Mouse (Mus musculus): ENCODE measurements around the gene Slc15a1. TPM values are rescaled to one million over a fixed set of nuclear protein-coding genes. Genes with fewer than 3 reads are reported as not detected.

Slc15a1 gene
- not detected in 2 replicates for polyA plus RNA-seq (2015; fragmentation: Nextera tagmentation; extraction: Ambion mirVana)

DNA sequence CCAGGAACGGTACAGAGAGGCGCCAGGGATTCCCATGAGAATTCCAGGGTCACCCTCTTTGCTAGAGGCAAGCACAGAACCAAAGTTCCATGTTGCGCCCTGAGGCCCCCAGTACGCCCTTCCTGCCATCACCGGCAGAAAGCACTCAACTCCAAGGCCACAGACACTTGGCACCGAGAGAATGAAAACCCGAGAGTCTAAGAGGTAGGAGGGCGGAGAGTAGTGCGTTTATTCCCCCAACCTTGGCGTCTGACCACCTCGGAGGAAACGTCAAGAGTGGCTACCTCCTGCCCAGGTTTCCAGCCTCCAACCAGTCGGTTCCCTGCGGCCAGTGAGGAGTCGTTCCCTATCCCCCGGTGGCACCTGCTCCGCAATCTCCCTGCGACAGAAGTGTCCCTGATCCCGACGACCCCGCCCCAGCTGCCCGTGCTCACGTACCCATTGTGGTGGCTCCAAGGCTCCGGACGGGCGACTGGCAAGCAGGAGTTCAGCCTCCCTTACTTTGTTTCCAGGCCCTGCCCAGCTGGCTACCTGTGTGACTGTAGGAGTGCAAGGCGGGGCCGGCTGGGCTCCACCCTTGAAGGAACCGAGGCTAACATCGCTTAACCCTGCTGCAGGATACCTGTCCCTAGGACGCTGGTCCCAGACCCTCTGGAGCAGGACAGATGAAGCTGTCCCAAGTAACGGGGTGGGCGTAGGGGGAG is at the start of gene Slc15a1:
Gene Slc15a1 (minus strand): TSS at position 472 of the 704 bp plus-strand sequence.
- Histone ChIP-seq H3K4me2 (peak within 1 kb of the TSS; percentile 36), H3K9ac (no peak within 1 kb of the TSS), H3K4me1 (replicated peaks) (peaks cover 6% of the 10 kb centered on the region), H3K4me3 (peak within 1 kb of the TSS; percentile 8), H3K36me3 (no peaks in the 10 kb centered on the region), H3K27ac (no peak within 1 kb of the TSS), H3K9me3 (no peaks in the 10 kb centered on the region), H3K27me3 (peaks cover 39% of the 10 kb centered on the region)
- WGBS, result 11% methylated on average over 33 of the region's 33 CpGs
- no peak for ATAC-seq (ENCODE audit: low FRiP score)

DNA sequence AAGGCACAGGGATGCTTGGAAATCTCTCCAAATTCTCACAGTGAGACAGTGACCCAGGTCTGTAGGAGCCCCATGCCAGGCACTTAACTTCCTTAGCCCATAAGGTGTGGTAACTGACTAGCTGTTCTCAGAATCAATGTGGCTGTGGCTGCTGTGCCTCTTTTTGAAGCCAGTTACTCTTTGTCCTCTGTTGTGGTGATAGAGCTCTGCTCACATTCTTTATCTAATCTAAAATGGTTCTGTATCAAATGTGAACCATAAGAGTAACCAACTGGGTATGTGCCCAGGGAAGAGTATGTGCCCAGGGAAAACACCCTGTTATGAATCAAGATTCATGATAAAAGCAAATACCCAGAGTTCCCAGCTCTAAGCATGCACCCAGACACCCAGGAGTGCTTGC is 48.7 kb upstream of the Slc15a1 start:
- Histone ChIP-seq H3K4me2 (no peak overlapping the region), H3K27ac (no peak overlapping the region), H3K4me3 (no peak overlapping the region), H3K36me3 (peaks cover 8% of the 10 kb centered on the region; the same call in 1 of the 2 replicates), H3K9me3 (no peaks in the 10 kb centered on the region), H3K4me1 (replicated peaks) (peaks cover 7% of the 10 kb centered on the region; the same call in 1 of the 2 replicates), H3K27me3 (no peaks in the 10 kb centered on the region), H3K9ac (no peak overlapping the region)
- ATAC-seq (ENCODE audit: low FRiP score), result no peak

DNA sequence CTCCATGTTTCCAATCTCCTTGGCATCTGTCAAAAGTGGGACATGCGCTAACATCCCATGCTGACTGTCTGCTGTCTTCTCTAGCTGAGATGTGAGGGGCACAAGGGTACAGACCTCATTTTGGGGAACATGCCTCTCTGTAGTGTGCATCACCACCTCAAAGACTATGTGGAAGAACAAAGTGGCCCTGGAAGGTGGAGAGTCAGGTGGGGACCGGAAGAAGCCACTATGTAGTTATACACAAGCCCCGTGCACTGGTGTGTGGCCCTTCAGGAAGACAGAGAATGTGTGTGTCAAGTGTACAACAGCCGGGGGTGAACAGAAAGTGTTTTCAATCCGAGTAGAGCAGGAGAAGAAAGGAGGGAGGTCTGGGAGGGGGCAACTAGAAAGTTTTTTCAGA is 47.5 kb upstream of the Slc15a1 start:
- Histone ChIP-seq H3K4me2 (no peak overlapping the region), H3K27me3 (no peaks in the 10 kb centered on the region), H3K4me3 (no peak overlapping the region), H3K27ac (no peak overlapping the region), H3K36me3 (peaks cover 8% of the 10 kb centered on the region; the same call in 1 of the 2 replicates), H3K9me3 (no peaks in the 10 kb centered on the region), H3K9ac (no peak overlapping the region), H3K4me1 (replicated peaks) (peaks cover 7% of the 10 kb centered on the region; the same call in 1 of the 2 replicates)
- ATAC-seq (ENCODE audit: low FRiP score), result no peak
- WGBS, result 81% methylated on average over 5 of the region's 5 CpGs

DNA sequence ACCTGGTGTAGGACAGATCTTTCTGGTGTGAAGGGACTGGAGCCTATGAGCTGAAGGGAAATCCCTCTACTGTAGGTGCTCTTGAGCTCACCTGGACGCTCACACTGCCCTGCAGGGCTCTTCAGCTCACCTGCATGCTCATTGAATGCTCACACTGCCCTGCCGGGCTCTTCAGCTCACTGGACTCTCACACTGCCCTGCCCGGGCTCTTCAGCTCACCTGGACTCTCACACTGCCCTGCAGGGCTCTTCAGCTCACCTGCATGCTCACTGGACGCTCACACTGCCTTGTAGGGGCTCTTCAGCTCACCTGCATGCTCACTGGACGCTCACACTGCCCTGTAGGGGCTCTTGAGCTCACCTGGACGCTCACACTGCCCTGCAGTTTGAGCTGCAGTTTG is 44.8 kb upstream of the Slc15a1 start:
- no peak overlapping the region for H3K27ac ChIP-seq
- no peaks in the 10 kb centered on the region for H3K9me3 ChIP-seq
- no peaks in the 10 kb centered on the region for H3K4me1 ChIP-seq (replicated peaks)
- no peak overlapping the region for H3K9ac ChIP-seq
- no peak overlapping the region for H3K4me3 ChIP-seq
- no peaks in the 10 kb centered on the region for H3K27me3 ChIP-seq
- WGBS, result 79% methylated on average over 6 of the region's 6 CpGs
- H3K4me2 ChIP-seq, result no peak overlapping the region
- H3K36me3 ChIP-seq, result peaks cover 13% of the 10 kb centered on the region
- ATAC-seq (ENCODE audit: low FRiP score), result no peak

DNA sequence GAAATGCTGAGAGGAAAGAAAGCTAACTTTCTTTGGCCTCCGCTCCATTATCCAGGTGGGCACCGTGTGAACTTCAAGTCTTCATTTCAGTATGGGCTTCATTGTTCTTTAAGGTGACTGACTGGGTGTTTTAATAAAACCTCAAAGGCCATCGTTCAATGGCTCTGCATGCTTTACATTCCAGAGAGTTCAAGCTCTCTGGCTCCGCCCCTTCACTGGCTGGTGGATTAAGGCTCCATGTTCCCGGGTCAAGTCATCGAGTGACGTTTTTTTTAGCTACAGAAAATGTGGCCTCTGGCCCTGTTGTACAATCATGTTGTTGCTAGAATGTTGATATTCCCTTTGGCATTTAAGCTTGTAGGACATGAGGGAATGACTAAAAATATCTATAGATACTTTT is 42.7 kb upstream of the Slc15a1 start:
- WGBS, result 63% methylated on average over 7 of the region's 7 CpGs
- Histone ChIP-seq H3K27ac (no peak overlapping the region), H3K4me1 (replicated peaks) (no peaks in the 10 kb centered on the region), H3K4me2 (no peak overlapping the region), H3K9me3 (no peaks in the 10 kb centered on the region), H3K36me3 (peaks cover 11% of the 10 kb centered on the region), H3K9ac (no peak overlapping the region), H3K4me3 (no peak overlapping the region), H3K27me3 (no peaks in the 10 kb centered on the region)
- no peak for ATAC-seq (ENCODE audit: low FRiP score)

DNA sequence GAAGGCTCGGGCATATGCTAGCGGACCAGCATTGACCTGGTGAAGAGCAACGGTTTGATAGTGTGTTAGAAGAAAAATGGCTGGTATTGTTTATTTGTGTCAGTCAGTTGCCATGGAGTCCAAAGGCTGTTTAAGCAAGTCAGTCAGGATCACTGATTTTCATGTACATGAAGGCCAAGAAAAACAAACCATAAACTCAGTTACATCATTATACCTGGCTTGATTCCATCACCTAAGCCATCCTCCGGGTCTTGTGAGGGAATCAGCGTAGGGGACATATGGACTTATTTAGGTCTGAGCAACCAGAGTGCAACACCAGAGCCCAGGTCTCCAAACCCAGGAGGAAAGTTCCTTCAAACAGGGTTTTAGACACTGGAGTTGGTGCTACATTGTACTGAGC is 41.6 kb upstream of the Slc15a1 start:
- H3K27ac ChIP-seq, result no peak overlapping the region
- no peaks in the 10 kb centered on the region for H3K4me1 ChIP-seq (replicated peaks)
- no peaks in the 10 kb centered on the region for H3K9me3 ChIP-seq
- H3K27me3 ChIP-seq, result no peaks in the 10 kb centered on the region
- H3K4me3 ChIP-seq, result no peak overlapping the region
- no peak overlapping the region for H3K4me2 ChIP-seq
- peaks cover 11% of the 10 kb centered on the region for H3K36me3 ChIP-seq
- no peak overlapping the region for H3K9ac ChIP-seq
- 87% methylated on average over 5 of the region's 5 CpGs for WGBS
- ATAC-seq (ENCODE audit: low FRiP score), result no peak

DNA sequence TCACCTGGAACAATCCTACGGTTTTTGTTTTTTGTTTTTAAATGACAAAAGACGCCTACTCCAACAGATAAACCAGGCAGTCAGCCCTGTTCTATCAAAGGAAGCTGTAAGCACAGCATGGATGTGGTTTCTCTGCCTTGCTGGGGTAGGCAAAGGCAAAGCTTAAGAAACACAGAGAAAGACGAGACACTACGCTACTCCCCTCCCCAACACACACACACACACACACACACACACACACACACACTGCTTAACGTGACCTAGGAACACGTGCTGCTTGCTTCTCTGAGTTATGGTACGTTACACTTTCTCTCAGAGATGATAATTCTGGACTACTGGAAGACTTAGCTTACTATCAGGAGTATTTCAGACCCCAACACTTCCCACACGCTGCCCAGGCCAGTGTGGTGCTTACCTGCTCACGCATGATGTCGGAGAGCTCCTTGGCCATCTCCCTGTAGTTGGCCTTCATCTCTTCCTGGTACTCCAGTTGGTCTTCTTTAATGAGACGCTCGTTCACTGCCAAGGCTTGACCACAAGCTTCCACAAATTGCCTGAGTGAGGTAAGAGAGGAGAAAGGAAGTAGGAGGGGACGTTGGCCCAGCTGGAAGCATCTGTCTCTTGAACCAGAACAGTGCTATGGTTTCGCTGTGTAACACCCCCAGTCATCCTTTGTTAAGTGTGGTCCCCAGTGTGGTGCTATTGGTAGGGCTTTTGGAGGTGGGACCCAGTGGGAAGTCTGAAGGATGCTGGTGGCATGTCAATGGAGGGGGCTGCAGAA is 40.7 kb upstream of the Slc15a1 start:
- peaks cover 11% of the 10 kb centered on the region for H3K36me3 ChIP-seq
- no peak overlapping the region for H3K9ac ChIP-seq
- H3K27ac ChIP-seq, result no peak overlapping the region
- no peaks in the 10 kb centered on the region for H3K4me1 ChIP-seq (replicated peaks)
- ATAC-seq (ENCODE audit: low FRiP score), result no peak
- H3K4me2 ChIP-seq, result no peak overlapping the region
- H3K27me3 ChIP-seq, result no peaks in the 10 kb centered on the region
- H3K4me3 ChIP-seq, result no peak overlapping the region
- no peaks in the 10 kb centered on the region for H3K9me3 ChIP-seq
- WGBS, result 88% methylated on average over 14 of the region's 14 CpGs

DNA sequence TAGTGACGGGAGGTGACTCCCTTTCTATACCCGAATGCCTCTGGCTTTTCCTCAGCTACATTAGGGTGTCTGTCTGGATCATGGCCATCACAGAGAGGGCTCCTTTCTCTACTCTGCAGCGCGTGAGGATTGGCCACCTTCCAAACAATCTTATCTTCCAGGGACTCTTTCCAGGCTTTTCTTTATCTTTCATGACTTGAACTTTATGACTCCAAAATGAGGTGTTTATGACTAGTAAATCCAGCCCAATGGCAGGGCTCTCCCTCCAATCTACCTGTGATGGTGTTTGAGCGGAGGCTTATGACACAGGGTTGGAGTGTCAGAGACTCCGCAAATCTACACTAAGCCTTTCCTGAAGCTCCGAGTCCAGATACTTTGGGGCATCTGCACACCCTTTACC is 36.2 kb upstream of the Slc15a1 start:
- no peak overlapping the region for H3K9ac ChIP-seq
- H3K36me3 ChIP-seq, result peaks cover 7% of the 10 kb centered on the region
- no peak overlapping the region for H3K4me2 ChIP-seq
- no peak overlapping the region for H3K4me3 ChIP-seq
- no peak for ATAC-seq (ENCODE audit: low FRiP score)
- H3K9me3 ChIP-seq, result no peaks in the 10 kb centered on the region
- H3K27me3 ChIP-seq, result no peaks in the 10 kb centered on the region
- no peaks in the 10 kb centered on the region for H3K4me1 ChIP-seq (replicated peaks)
- H3K27ac ChIP-seq, result no peak overlapping the region
- 90% methylated on average over 7 of the region's 7 CpGs for WGBS

DNA sequence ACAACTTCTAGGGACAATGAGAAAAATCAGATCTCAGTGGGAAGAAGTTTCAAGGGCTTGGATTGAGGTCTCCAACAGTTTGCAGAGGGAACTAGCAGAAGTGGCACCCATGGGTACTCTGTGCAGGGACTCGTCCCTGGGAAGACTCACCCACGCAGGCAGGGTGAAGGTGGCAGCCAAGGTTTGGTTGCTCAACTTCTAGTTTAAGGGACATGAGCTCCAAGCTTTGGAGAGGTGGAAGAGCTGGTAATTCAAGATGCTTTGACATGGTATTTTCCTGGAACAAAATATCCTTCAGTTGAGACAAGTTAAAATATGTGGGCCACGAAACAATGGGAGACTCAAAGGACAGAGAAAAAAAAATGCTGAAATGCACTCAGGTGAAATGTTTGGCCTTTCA is 29.4 kb upstream of the Slc15a1 start:
- Histone ChIP-seq H3K4me2 (no peak overlapping the region), H3K36me3 (no peaks in the 10 kb centered on the region), H3K27me3 (no peaks in the 10 kb centered on the region), H3K9me3 (no peaks in the 10 kb centered on the region), H3K4me3 (no peak overlapping the region), H3K27ac (no peak overlapping the region), H3K4me1 (replicated peaks) (no peaks in the 10 kb centered on the region), H3K9ac (no peak overlapping the region)
- no peak for ATAC-seq (ENCODE audit: low FRiP score)
- WGBS, result 88% methylated on average over 3 of the region's 3 CpGs

DNA sequence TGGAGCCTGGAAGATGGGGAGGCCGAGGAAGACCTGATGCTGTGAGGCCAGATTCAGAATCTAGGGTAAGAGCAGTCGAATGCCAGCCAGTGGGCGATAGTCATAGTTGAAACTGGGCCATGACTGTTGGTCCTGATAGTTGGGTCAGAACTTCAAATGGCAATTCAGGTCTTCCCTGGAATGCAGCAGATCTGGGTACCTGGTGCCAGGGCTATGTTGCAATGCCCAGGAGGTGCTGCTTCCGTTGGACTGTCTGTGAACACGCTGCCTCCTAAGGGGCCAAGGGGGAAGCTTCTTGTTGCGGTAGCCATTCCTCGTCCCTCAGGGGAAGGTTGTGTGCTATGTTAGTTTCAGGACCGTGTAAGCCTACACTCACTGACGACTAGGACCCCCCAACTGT is 25.8 kb upstream of the Slc15a1 start:
- WGBS, result 87% methylated on average over 9 of the region's 9 CpGs
- no peak overlapping the region for H3K4me2 ChIP-seq
- no peaks in the 10 kb centered on the region for H3K9me3 ChIP-seq
- no peaks in the 10 kb centered on the region for H3K4me1 ChIP-seq (replicated peaks)
- no peak overlapping the region for H3K27ac ChIP-seq
- no peaks in the 10 kb centered on the region for H3K27me3 ChIP-seq
- no peak for ATAC-seq (ENCODE audit: low FRiP score)
- H3K36me3 ChIP-seq, result no peaks in the 10 kb centered on the region
- H3K4me3 ChIP-seq, result no peak overlapping the region
- H3K9ac ChIP-seq, result no peak overlapping the region

DNA sequence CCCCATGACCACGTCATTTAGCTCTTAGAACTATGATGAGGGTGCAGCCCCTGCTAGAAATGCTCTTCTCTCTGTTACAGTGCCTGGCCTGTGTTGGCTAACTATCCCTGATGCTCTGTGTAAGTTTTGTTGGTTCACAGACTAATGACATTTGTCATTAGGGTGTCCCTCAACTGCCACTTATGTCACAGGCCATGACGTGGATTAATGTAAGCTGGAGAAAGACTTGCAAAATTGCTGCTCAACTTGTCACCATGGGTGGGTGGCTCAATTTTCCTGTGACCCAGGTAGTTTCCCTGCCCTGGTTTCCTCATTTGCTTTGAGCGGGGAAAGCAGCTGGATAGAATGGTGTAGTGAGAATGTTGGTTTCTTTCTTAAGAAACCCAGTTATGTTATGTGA is 22.8 kb upstream of the Slc15a1 start:
- Histone ChIP-seq H3K4me2 (no peak overlapping the region), H3K27ac (no peak overlapping the region), H3K27me3 (no peaks in the 10 kb centered on the region), H3K9ac (no peak overlapping the region), H3K9me3 (no peaks in the 10 kb centered on the region), H3K4me3 (no peak overlapping the region), H3K4me1 (replicated peaks) (no peaks in the 10 kb centered on the region), H3K36me3 (no peaks in the 10 kb centered on the region)
- no peak for ATAC-seq (ENCODE audit: low FRiP score)
- WGBS, result 84% methylated on average over 3 of the region's 3 CpGs

DNA sequence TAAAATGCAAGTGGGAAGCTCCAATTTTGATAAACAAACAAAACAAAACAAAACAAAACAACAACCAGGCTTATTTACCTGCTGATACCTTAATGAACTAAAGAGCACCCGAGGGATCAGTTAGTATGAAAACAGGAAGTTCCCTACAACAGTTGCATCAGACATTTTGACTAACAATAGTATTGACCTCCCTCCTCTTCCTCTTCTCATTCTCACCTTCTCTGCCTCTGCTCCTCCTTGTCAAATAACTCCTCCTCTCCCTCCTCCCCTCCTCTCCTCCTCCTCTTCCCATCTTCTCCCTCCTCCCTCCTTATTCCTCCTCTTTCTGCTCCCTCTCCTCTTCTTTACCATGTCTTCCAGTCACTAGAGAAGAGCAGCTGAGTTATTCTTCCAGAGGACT is 22.1 kb upstream of the Slc15a1 start:
- H3K4me3 ChIP-seq, result no peak overlapping the region
- no peaks in the 10 kb centered on the region for H3K9me3 ChIP-seq
- no peaks in the 10 kb centered on the region for H3K4me1 ChIP-seq (replicated peaks)
- no peaks in the 10 kb centered on the region for H3K36me3 ChIP-seq
- WGBS, result 95% methylated on average over 1 of the region's 1 CpGs
- no peaks in the 10 kb centered on the region for H3K27me3 ChIP-seq
- no peak overlapping the region for H3K9ac ChIP-seq
- ATAC-seq (ENCODE audit: low FRiP score), result no peak
- no peak overlapping the region for H3K4me2 ChIP-seq
- H3K27ac ChIP-seq, result no peak overlapping the region

DNA sequence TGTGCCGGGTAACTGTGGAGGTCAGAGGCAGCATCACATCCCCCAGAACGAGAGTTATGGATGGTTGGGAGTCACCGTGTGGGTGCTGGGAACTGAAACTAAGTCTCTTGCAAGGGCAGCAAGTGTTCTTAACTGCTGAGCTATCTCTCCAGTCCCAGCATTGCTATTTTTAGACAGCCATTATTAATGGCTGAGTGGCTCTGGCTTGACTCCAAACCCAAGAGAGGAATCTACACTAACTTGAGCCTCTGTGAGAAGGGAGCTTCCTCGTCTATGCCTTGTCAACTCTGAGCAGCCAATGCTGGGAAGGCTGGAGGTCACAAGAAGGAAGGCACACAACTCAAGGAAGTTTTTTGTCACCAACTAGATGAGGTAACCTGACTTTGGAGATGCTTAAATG is 16.7 kb upstream of the Slc15a1 start:
- WGBS, result 85% methylated on average over 4 of the region's 4 CpGs
- Histone ChIP-seq H3K9me3 (no peaks in the 10 kb centered on the region), H3K4me3 (no peak overlapping the region), H3K36me3 (no peaks in the 10 kb centered on the region), H3K4me1 (replicated peaks) (no peaks in the 10 kb centered on the region), H3K27ac (no peak overlapping the region), H3K4me2 (no peak overlapping the region), H3K27me3 (no peaks in the 10 kb centered on the region), H3K9ac (no peak overlapping the region)
- ATAC-seq (ENCODE audit: low FRiP score), result no peak
